Mouse (Mus musculus): ENCODE results near the gene Aig1. TPM values are rescaled to one million over a fixed set of nuclear protein-coding genes. Genes with fewer than 3 reads are reported as not detected.

Gene Aig1
- polyA plus RNA-seq, 1 experiment from 2014 or later = 11.5 TPM

GRCm38 (mm10) chr10:13653739-13654462 is 214.9 kb downstream of the Aig1 start:
- H3K4me1 ChIP-seq (ENCODE audit: control insufficient read depth, insufficient read depth, low read length) = peaks cover 3% of the 10 kb centered on the region; the same call in 1 of the 2 replicates
- ATAC-seq (ENCODE audit: insufficient number of reproducible peaks, low FRiP score, low TSS enrichment, low read depth) = no peak
- no peak overlapping the region for H3K4me3 ChIP-seq (ENCODE audit: low read depth, low read length)
- H3K27ac ChIP-seq (replicated peaks; ENCODE audit: low read depth, low read length) = no peak overlapping the region
- H3K9me3 ChIP-seq (ENCODE audit: control insufficient read depth, low read length) = no peaks in the 10 kb centered on the region
- no peaks in the 10 kb centered on the region for H3K36me3 ChIP-seq (ENCODE audit: control insufficient read depth, insufficient read depth, low read length)
- DNase-seq (ENCODE audit: low spot score) = no peak
- H3K9ac ChIP-seq (ENCODE audit: low read length) = no peak overlapping the region
- WGBS = 76% methylated on average over 10 of the region's 10 CpGs
- no peaks in the 10 kb centered on the region for H3K27me3 ChIP-seq (ENCODE audit: control insufficient read depth, insufficient read depth, low read length)
- no peak overlapping the region for H3K4me2 ChIP-seq (ENCODE audit: low read depth, severe bottlenecking)

GRCm38 (mm10) chr10:13653326-13653725 is 215.5 kb downstream of the Aig1 start:
- Histone ChIP-seq H3K9me3 (ENCODE audit: control insufficient read depth, low read length) (no peaks in the 10 kb centered on the region), H3K4me3 (ENCODE audit: low read depth, low read length) (no peak overlapping the region), H3K36me3 (ENCODE audit: control insufficient read depth, insufficient read depth, low read length) (no peaks in the 10 kb centered on the region), H3K27ac (replicated peaks; ENCODE audit: low read depth, low read length) (no peak overlapping the region), H3K4me1 (ENCODE audit: control insufficient read depth, insufficient read depth, low read length) (peaks cover 3% of the 10 kb centered on the region; the same call in 1 of the 2 replicates), H3K9ac (ENCODE audit: low read length) (no peak overlapping the region), H3K27me3 (ENCODE audit: control insufficient read depth, insufficient read depth, low read length) (no peaks in the 10 kb centered on the region), H3K4me2 (ENCODE audit: low read depth, severe bottlenecking) (no peak overlapping the region)
- WGBS = 62% methylated on average over 7 of the region's 7 CpGs
- ATAC-seq (ENCODE audit: insufficient number of reproducible peaks, low FRiP score, low TSS enrichment, low read depth) (no peak), DNase-seq (ENCODE audit: low spot score) (no peak)

- H3K4me1 ChIP-seq (ENCODE audit: control insufficient read depth, insufficient read depth, low read length) = peaks cover 3% of the 10 kb centered on the region; the same call in 1 of the 2 replicates
Observed at GRCm38 (mm10) chr10:13652061-13652460, 216.7 kb downstream of the Aig1 start.

GRCm38 (mm10) chr10:13641750-13642149 is 227.0 kb downstream of the Aig1 start:
- Histone ChIP-seq H3K36me3 (ENCODE audit: control insufficient read depth, insufficient read depth, low read length) (no peaks in the 10 kb centered on the region), H3K27me3 (ENCODE audit: control insufficient read depth, insufficient read depth, low read length) (no peaks in the 10 kb centered on the region), H3K4me1 (ENCODE audit: control insufficient read depth, insufficient read depth, low read length) (no peaks in the 10 kb centered on the region), H3K4me3 (ENCODE audit: low read depth, low read length) (no peak overlapping the region), H3K9me3 (ENCODE audit: control insufficient read depth, low read length) (no peaks in the 10 kb centered on the region), H3K27ac (replicated peaks; ENCODE audit: low read depth, low read length) (no peak overlapping the region), H3K9ac (ENCODE audit: low read length) (no peak overlapping the region), H3K4me2 (ENCODE audit: low read depth, severe bottlenecking) (no peak overlapping the region)
- ATAC-seq (ENCODE audit: insufficient number of reproducible peaks, low FRiP score, low TSS enrichment, low read depth) (no peak), DNase-seq (ENCODE audit: low spot score) (no peak)
- 27% methylated on average over 7 of the region's 7 CpGs for WGBS

More at GRCm38 (mm10) chr10:13652061-13652460, 216.7 kb downstream of the Aig1 start:
- no peaks in the 10 kb centered on the region for H3K27me3 ChIP-seq (ENCODE audit: control insufficient read depth, insufficient read depth, low read length)
- no peak overlapping the region for H3K9ac ChIP-seq (ENCODE audit: low read length)
- no peak overlapping the region for H3K4me2 ChIP-seq (ENCODE audit: low read depth, severe bottlenecking)
- H3K4me3 ChIP-seq (ENCODE audit: low read depth, low read length) = no peak overlapping the region
- DNase-seq (ENCODE audit: low spot score) = no peak
- 93% methylated on average over 4 of the region's 4 CpGs for WGBS
- ATAC-seq (ENCODE audit: insufficient number of reproducible peaks, low FRiP score, low TSS enrichment, low read depth) = no peak
- no peaks in the 10 kb centered on the region for H3K9me3 ChIP-seq (ENCODE audit: control insufficient read depth, low read length)
- no peak overlapping the region for H3K27ac ChIP-seq (replicated peaks; ENCODE audit: low read depth, low read length)
- H3K36me3 ChIP-seq (ENCODE audit: control insufficient read depth, insufficient read depth, low read length) = no peaks in the 10 kb centered on the region

GRCm38 (mm10) chr10:13631796-13632195 is 237.0 kb downstream of the Aig1 start:
- Histone ChIP-seq H3K27ac (replicated peaks; ENCODE audit: low read depth, low read length) (no peak overlapping the region), H3K4me2 (ENCODE audit: low read depth, severe bottlenecking) (no peak overlapping the region), H3K9ac (ENCODE audit: low read length) (no peak overlapping the region), H3K4me3 (ENCODE audit: low read depth, low read length) (no peak overlapping the region), H3K36me3 (ENCODE audit: control insufficient read depth, insufficient read depth, low read length) (no peaks in the 10 kb centered on the region), H3K4me1 (ENCODE audit: control insufficient read depth, insufficient read depth, low read length) (no peaks in the 10 kb centered on the region), H3K27me3 (ENCODE audit: control insufficient read depth, insufficient read depth, low read length) (no peaks in the 10 kb centered on the region), H3K9me3 (ENCODE audit: control insufficient read depth, low read length) (no peaks in the 10 kb centered on the region)
- ATAC-seq (ENCODE audit: insufficient number of reproducible peaks, low FRiP score, low TSS enrichment, low read depth) = no peak
- no peak for DNase-seq (ENCODE audit: low spot score)
- WGBS = 74% methylated on average over 3 of the region's 3 CpGs

GRCm38 (mm10) chr10:13623735-13624134 is 245.0 kb downstream of the Aig1 start:
- 79% methylated on average over 5 of the region's 5 CpGs for WGBS
- no peak for DNase-seq (ENCODE audit: low spot score)
- H3K4me2 ChIP-seq (ENCODE audit: low read depth, severe bottlenecking) = no peak overlapping the region

GRCm38 (mm10) chr10:13600926-13601325 is 267.9 kb downstream of the Aig1 start:
- Histone ChIP-seq H3K36me3 (ENCODE audit: control insufficient read depth, insufficient read depth, low read length) (no peaks in the 10 kb centered on the region), H3K27ac (replicated peaks; ENCODE audit: low read depth, low read length) (no peak overlapping the region), H3K27me3 (ENCODE audit: control insufficient read depth, insufficient read depth, low read length) (no peaks in the 10 kb centered on the region), H3K4me2 (ENCODE audit: low read depth, severe bottlenecking) (no peak overlapping the region), H3K4me1 (ENCODE audit: control insufficient read depth, insufficient read depth, low read length) (no peaks in the 10 kb centered on the region), H3K9me3 (ENCODE audit: control insufficient read depth, low read length) (no peaks in the 10 kb centered on the region), H3K4me3 (ENCODE audit: low read depth, low read length) (no peak overlapping the region), H3K9ac (ENCODE audit: low read length) (no peak overlapping the region)
- WGBS = 55% methylated on average over 2 of the region's 2 CpGs
- DNase-seq (ENCODE audit: low spot score) (no peak), ATAC-seq (ENCODE audit: insufficient number of reproducible peaks, low FRiP score, low TSS enrichment, low read depth) (no peak)

More at GRCm38 (mm10) chr10:13623735-13624134, 245.0 kb downstream of the Aig1 start:
- Histone ChIP-seq H3K4me1 (ENCODE audit: control insufficient read depth, insufficient read depth, low read length) (no peaks in the 10 kb centered on the region), H3K36me3 (ENCODE audit: control insufficient read depth, insufficient read depth, low read length) (no peaks in the 10 kb centered on the region), H3K4me3 (ENCODE audit: low read depth, low read length) (no peak overlapping the region), H3K27me3 (ENCODE audit: control insufficient read depth, insufficient read depth, low read length) (no peaks in the 10 kb centered on the region), H3K9ac (ENCODE audit: low read length) (no peak overlapping the region), H3K27ac (replicated peaks; ENCODE audit: low read depth, low read length) (no peak overlapping the region), H3K9me3 (ENCODE audit: control insufficient read depth, low read length) (no peaks in the 10 kb centered on the region)
- no peak for ATAC-seq (ENCODE audit: insufficient number of reproducible peaks, low FRiP score, low TSS enrichment, low read depth)

GRCm38 (mm10) chr10:13597491-13597890 is 271.3 kb downstream of the Aig1 start:
- Histone ChIP-seq H3K4me2 (ENCODE audit: low read depth, severe bottlenecking) (no peak overlapping the region), H3K36me3 (ENCODE audit: control insufficient read depth, insufficient read depth, low read length) (no peaks in the 10 kb centered on the region), H3K27me3 (ENCODE audit: control insufficient read depth, insufficient read depth, low read length) (no peaks in the 10 kb centered on the region), H3K27ac (replicated peaks; ENCODE audit: low read depth, low read length) (no peak overlapping the region), H3K9ac (ENCODE audit: low read length) (no peak overlapping the region), H3K4me3 (ENCODE audit: low read depth, low read length) (no peak overlapping the region), H3K9me3 (ENCODE audit: control insufficient read depth, low read length) (no peaks in the 10 kb centered on the region), H3K4me1 (ENCODE audit: control insufficient read depth, insufficient read depth, low read length) (no peaks in the 10 kb centered on the region)
- WGBS = 77% methylated on average over 8 of the region's 8 CpGs
- DNase-seq (ENCODE audit: low spot score) (no peak), ATAC-seq (ENCODE audit: insufficient number of reproducible peaks, low FRiP score, low TSS enrichment, low read depth) (no peak)
